Mouse (Mus musculus): ENCODE results near the gene Pxk. TPM values are rescaled to one million over a fixed set of nuclear protein-coding genes. Genes with fewer than 3 reads are reported as not detected.

Gene Pxk
- polyA plus RNA-seq, 1 experiment, result 55.5 TPM

DNA sequence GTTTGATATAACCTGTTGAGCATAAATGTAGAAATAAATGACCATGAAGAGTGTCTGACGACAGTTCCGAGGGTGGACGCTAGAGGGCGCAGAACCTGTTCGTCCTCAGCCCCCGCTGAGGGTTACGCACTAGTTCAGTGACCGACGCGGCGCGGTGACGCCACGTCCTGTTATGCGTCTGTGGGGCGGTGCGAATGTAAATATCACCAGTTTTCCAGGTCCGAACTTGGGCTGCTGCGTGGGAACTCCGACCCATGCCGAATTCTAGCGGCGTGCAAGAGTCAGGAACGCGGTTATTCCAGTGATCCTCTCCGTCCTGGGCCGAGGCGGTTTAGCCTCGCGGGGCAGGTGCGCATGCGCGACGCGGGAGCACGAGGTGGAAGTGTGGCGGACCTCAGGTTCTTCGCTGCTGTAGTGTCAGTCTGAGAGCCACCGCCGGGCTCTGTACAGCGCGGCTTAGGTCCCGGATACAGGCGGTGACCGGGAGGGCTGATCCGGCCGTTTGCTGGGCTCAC lies 17.8 kb upstream of the Pxk start, which contains the start of gene Rpp14:
Gene Rpp14, plus strand, starts transcription at position 203 of the 515 bp plus-strand sequence.
- TF ChIP-seq CTCF (IDR thresholded peaks at IDR 0.05; ENCODE audit: borderline replicate concordance, extremely low read depth, insufficient read depth, insufficient read length), result peak; percentile 96
- TF ChIP-seq POLR2A (IDR thresholded peaks at IDR 0.05; ENCODE audit: borderline replicate concordance, extremely low read depth, insufficient read depth, insufficient read length, poor library complexity, severe bottlenecking), result peak; percentile 29; the same call in 1 of the 2 replicates
- peak; percentile 98 for DNase-seq (ENCODE audit: low read depth)

DNA sequence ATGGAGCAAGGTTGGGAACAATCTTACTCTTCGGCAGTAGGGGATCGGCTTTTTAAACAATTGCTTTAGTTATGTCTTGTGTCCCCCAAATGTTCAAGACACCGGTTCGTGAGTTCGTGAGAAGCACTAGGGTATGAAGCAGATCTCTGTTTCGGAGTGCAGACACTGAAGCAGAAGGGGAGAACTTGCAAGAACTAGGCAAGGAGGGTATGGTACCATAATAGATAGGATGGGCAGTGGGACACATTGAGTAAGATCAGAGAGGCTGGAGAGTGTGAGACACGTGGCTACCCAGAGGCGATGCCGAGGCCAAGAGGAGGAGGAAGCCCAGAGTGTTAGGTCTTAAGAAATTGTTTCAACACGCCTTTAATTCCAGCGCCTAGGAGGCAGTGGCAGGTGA lies 17.3 kb upstream of the Pxk start:
- TF ChIP-seq POLR2A (IDR thresholded peaks at IDR 0.05; ENCODE audit: borderline replicate concordance, extremely low read depth, insufficient read depth, insufficient read length, poor library complexity, severe bottlenecking), result no peak
- no peak for TF ChIP-seq CTCF (IDR thresholded peaks at IDR 0.05; ENCODE audit: borderline replicate concordance, extremely low read depth, insufficient read depth, insufficient read length)
- no peak for DNase-seq (ENCODE audit: low read depth)

DNA sequence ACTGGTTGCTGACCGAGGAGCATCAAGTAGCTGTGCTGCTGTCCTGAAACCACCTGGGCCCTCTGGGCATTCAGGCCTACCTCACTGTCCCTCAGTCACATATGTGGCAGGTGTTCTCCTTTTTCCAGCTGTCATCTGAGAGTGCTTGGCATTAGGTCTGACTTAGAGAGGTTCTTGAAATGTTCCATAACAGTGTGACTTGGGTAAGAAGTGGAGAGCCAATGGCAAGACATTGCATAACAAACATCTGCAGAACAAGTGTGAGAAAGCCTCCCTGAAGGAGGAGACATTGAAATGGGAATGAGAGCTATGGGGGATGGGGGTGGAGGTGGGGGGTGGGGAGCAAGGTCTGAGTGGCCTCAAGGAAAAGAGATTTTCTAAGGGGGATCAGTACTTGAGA lies 15.1 kb upstream of the Pxk start:
- TF ChIP-seq POLR2A (IDR thresholded peaks at IDR 0.05; ENCODE audit: borderline replicate concordance, extremely low read depth, insufficient read depth, insufficient read length, poor library complexity, severe bottlenecking) (no peak), CTCF (IDR thresholded peaks at IDR 0.05; ENCODE audit: borderline replicate concordance, extremely low read depth, insufficient read depth, insufficient read length) (no peak)
- DNase-seq (ENCODE audit: low read depth), result no peak

DNA sequence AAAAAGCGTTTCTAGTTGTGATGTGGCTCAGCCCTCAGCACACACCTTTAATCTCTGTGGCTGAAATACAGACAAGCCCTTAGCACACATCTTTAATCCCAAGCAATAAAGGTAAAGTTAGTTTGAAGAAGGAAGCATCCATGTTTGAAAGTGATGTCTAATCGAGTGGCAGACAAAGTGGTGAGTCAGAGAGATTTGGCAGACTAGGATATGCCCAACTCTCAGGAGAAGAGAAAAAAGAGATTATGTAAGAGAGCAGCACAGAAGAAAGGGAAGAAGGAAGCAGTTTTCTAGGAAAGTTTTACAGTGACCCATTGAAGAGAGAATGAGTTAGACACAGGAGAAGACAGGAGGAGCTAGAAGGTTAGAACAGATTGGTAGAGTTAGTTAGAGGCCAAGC lies 9.0 kb upstream of the Pxk start:
- no peak for TF ChIP-seq POLR2A (IDR thresholded peaks at IDR 0.05; ENCODE audit: borderline replicate concordance, extremely low read depth, insufficient read depth, insufficient read length, poor library complexity, severe bottlenecking)
- no peak for TF ChIP-seq CTCF (IDR thresholded peaks at IDR 0.05; ENCODE audit: borderline replicate concordance, extremely low read depth, insufficient read depth, insufficient read length)
- no peak for DNase-seq (ENCODE audit: low read depth)

DNA sequence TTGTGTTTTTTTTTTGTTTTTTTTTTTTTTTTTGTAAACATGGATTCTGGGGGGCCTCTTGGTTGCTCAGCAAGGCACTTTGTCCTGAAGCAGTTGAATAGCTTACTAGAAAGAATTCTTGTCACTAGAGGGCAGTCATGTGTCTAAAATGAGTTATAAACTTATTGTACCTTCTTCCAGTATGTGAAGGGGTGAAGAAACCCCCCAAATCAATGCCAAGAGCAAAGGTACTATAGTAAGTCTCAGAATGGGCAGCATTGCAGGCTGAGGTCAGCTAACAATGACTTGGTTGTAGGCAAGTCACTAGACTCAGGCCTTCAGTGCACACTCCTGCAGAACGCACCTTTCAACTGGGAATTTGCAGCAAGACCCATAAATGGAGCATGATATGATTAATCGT lies 5.4 kb upstream of the Pxk start:
- peak; percentile 82 for DNase-seq (ENCODE audit: low read depth)
- TF ChIP-seq CTCF (IDR thresholded peaks at IDR 0.05; ENCODE audit: borderline replicate concordance, extremely low read depth, insufficient read depth, insufficient read length) (peak; percentile 6; the same call in 1 of the 2 replicates), POLR2A (IDR thresholded peaks at IDR 0.05; ENCODE audit: borderline replicate concordance, extremely low read depth, insufficient read depth, insufficient read length, poor library complexity, severe bottlenecking) (no peak)

DNA sequence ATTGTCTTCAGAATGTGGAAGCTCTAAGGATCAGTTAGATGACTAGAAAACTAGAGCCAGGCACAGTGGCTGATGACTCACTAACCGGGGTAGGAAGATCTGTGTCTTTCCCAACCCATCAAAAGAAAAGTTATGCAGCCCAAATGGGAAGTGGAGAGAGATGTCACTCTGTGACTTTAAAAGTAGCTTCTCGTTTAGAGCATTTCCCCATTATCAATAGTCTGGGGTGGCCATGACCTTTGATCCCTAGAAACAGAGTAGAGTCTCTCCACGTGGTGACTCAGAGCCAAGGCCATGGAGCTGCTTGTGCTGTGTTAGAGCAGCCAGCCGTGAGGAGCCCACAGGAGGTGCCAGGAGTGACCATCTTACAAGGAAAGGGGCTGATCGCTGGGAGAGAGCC lies 4.6 kb upstream of the Pxk start:
- no peak for DNase-seq (ENCODE audit: low read depth)
- TF ChIP-seq CTCF (IDR thresholded peaks at IDR 0.05; ENCODE audit: borderline replicate concordance, extremely low read depth, insufficient read depth, insufficient read length), result no peak

DNA sequence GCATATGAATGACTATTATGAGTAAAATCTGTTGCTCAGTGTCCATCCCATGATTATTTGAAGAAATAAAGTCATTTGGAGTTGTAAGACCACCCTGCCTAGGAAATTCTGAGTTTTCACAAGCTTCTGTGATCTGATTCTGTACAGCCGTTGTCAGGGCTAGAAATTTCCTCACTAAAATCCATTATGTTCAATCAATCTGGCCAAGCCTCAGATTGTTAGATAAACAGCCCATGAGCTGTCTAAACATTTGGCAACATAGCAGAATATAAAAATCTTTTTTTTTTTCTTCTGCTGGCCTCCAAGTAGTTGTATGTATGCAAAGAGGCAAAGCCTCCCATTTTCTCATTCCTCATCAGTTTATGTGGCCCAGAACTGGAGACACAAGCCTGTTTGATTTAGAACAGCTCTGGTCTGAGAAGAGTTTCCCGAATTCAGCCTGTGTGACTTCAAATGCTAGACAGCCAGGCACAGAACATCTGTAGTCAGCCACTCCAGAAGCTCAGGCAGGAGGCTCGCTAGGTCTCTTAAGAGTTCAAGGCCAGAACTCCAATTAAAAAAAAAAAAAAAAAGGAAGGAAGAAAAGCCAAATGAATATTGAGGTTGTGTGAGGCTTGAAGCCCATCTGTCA lies 3.0 kb upstream of the Pxk start:
- TF ChIP-seq POLR2A (IDR thresholded peaks at IDR 0.05; ENCODE audit: borderline replicate concordance, extremely low read depth, insufficient read depth, insufficient read length, poor library complexity, severe bottlenecking), result no peak
- no peak for TF ChIP-seq CTCF (IDR thresholded peaks at IDR 0.05; ENCODE audit: borderline replicate concordance, extremely low read depth, insufficient read depth, insufficient read length)

DNA sequence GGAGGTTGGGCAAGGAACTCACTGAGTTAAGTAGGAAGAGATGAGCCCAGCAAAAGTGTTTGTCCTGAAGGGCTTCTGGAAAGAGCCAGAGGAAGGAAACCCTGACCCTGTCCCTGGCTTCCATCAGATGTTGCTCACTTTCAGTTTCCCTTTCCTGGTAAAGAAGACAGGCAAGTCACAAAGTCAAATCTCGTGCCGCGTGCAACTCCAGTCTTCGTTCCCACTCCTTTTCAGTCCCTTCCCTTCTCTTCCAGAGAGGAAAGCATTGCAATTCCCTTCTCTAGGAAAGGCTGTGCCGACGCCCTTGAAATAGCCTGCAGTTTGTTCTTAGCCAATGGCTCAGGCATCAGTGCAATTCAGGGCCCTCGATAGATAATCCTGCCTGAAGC lies 2.5 kb upstream of the Pxk start:
- TF ChIP-seq CTCF (IDR thresholded peaks at IDR 0.05; ENCODE audit: borderline replicate concordance, extremely low read depth, insufficient read depth, insufficient read length) (no peak), POLR2A (IDR thresholded peaks at IDR 0.05; ENCODE audit: borderline replicate concordance, extremely low read depth, insufficient read depth, insufficient read length, poor library complexity, severe bottlenecking) (no peak)
- no peak for DNase-seq (ENCODE audit: low read depth)

More for the DNA sequence above, 3.0 kb upstream of the Pxk start:
- no peak for DNase-seq (ENCODE audit: low read depth)

DNA sequence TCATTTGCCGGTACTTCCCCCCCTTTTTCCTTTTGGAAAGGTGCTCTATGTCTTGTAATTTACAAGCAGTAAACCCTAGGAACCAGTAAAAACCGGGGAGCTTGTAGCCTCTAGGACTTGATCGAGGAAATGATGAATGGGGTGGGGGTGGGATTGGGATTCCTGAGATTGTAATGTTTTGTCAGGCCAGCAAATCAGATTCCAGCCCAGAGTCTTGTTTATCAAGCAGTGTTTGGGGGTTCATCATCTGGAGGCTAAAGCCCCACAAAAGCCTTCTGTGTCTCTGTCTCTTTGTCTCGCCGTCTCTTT lies 630 bp downstream of the Pxk start:
- DNase-seq (ENCODE audit: low read depth), result peak; percentile 73
- no peak for TF ChIP-seq CTCF (IDR thresholded peaks at IDR 0.05; ENCODE audit: borderline replicate concordance, extremely low read depth, insufficient read depth, insufficient read length)

DNA sequence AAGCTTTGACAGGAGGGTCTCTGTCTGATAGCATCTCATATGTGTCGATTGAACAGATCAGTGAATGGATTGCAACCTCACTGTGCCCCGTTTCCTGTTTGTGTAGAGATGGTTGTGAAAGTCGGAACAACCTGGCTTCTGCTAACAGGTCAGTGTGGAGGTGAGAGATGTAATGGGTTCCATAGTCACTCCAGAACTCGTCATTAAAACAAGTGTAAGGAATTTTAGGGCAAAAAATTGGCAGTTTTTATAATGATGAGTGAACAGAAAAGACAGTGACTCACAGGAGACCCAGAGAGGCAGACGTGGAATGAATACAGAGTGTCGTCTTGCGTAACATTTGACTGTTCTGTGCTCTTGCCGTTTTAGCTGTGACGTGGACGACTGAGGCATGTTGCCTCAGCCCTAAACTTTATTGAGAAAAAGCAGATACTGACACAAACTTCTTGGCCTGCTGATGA lies 1.6 kb downstream of the Pxk start:
- TF ChIP-seq CTCF (IDR thresholded peaks at IDR 0.05; ENCODE audit: borderline replicate concordance, extremely low read depth, insufficient read depth, insufficient read length), result no peak
- TF ChIP-seq POLR2A (IDR thresholded peaks at IDR 0.05; ENCODE audit: borderline replicate concordance, extremely low read depth, insufficient read depth, insufficient read length, poor library complexity, severe bottlenecking), result no peak
- no peak for DNase-seq (ENCODE audit: low read depth)

DNA sequence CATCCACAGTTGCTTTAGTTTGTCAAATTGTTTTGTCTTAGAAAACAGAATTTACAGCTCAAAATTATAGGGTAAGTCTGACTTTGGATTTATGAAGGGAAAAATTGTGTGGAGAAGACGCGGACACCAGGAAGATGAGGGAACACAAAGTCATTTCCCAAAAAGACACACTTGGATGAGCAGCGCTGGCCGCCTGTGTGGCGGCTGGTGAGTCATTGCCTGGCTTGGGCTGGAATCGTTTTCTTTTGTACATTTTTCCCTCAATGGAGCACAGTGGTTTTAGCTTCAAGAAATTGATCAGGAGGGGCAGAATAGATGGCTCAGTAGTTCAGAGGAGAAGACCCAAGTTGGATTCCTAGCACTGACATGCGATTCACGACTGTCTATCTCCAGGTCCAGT lies 3.9 kb downstream of the Pxk start:
- no peak for DNase-seq (ENCODE audit: low read depth)
- TF ChIP-seq CTCF (IDR thresholded peaks at IDR 0.05; ENCODE audit: borderline replicate concordance, extremely low read depth, insufficient read depth, insufficient read length) (no peak), POLR2A (IDR thresholded peaks at IDR 0.05; ENCODE audit: borderline replicate concordance, extremely low read depth, insufficient read depth, insufficient read length, poor library complexity, severe bottlenecking) (no peak)

DNA sequence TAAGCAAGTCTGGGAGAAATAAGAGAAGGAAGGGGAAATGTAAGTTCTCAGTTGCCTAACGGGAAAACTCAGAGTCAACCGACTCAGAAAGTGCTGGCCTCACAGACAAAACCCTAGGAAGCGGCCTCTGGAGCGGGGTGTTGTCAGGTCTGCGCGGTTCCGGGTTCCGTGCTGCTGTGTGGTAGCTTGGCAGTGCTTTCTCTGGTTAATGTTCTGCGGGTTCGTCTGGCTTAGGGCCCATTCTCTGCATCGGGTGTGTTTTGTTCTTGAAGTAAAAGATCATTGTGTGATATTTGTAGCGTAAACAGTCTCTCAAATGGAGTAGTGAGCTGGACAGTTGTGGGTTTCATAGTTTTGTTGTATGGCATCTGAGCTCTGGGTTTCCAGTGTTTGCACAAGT lies 4.7 kb downstream of the Pxk start:
- peak; percentile 26 for DNase-seq (ENCODE audit: low read depth)
- no peak for TF ChIP-seq CTCF (IDR thresholded peaks at IDR 0.05; ENCODE audit: borderline replicate concordance, extremely low read depth, insufficient read depth, insufficient read length)
- TF ChIP-seq POLR2A (IDR thresholded peaks at IDR 0.05; ENCODE audit: borderline replicate concordance, extremely low read depth, insufficient read depth, insufficient read length, poor library complexity, severe bottlenecking), result no peak
